Mouse (Mus musculus) WW6 (cell line): ENCODE results near the gene Lgals9.

Source experiments
- DNase-seq: peaks from one replicate; pipeline ENCODE4 v3.0.0-alpha.2; 2013; ENCODE audit warnings: low read depth, low spot score

The Lgals9 gene

GRCm38 (mm10) chr11:78984483-78985177 lies at the start of gene Lgals9:
Gene Lgals9 (minus strand): TSS chr11:78984946.
- no peak for DNase-seq

- no peak for DNase-seq
Measured at GRCm38 (mm10) chr11:79033636-79034035, 48.9 kb upstream of the Lgals9 start.

GRCm38 (mm10) chr11:79033021-79033420 lies 48.3 kb upstream of the Lgals9 start:
- no peak for DNase-seq

- no peak for DNase-seq
Measured at GRCm38 (mm10) chr11:79031452-79031746, 46.7 kb upstream of the Lgals9 start.

GRCm38 (mm10) chr11:79030570-79031451 lies 46.1 kb upstream of the Lgals9 start:
- no peak for DNase-seq

GRCm38 (mm10) chr11:79023751-79024150 lies 39.0 kb upstream of the Lgals9 start:
- DNase-seq = no peak

GRCm38 (mm10) chr11:79023342-79023741 lies 38.6 kb upstream of the Lgals9 start:
- no peak for DNase-seq

- no peak for DNase-seq
Measured at GRCm38 (mm10) chr11:79022836-79023235, 38.1 kb upstream of the Lgals9 start.

GRCm38 (mm10) chr11:79020535-79021045 lies 35.8 kb upstream of the Lgals9 start:
- DNase-seq = no peak

- DNase-seq = no peak
Measured at GRCm38 (mm10) chr11:79019839-79020534, 35.2 kb upstream of the Lgals9 start.

GRCm38 (mm10) chr11:79018954-79019704 lies 34.4 kb upstream of the Lgals9 start:
- DNase-seq = no peak

- DNase-seq = no peak
Measured at GRCm38 (mm10) chr11:79017161-79017606, 32.4 kb upstream of the Lgals9 start.

- no peak for DNase-seq
Measured at GRCm38 (mm10) chr11:79016236-79016635, 31.5 kb upstream of the Lgals9 start.

- no peak for DNase-seq
Measured at GRCm38 (mm10) chr11:79015660-79016215, 31.0 kb upstream of the Lgals9 start.

GRCm38 (mm10) chr11:79014602-79015325 lies 30.0 kb upstream of the Lgals9 start:
- no peak for DNase-seq

GRCm38 (mm10) chr11:79013806-79014205 lies 29.1 kb upstream of the Lgals9 start:
- no peak for DNase-seq

GRCm38 (mm10) chr11:79013056-79013455 lies 28.3 kb upstream of the Lgals9 start:
- DNase-seq = no peak

- no peak for DNase-seq
Measured at GRCm38 (mm10) chr11:79012529-79012928, 27.8 kb upstream of the Lgals9 start.

- no peak for DNase-seq
Measured at GRCm38 (mm10) chr11:79008891-79009290, 24.1 kb upstream of the Lgals9 start.

- no peak for DNase-seq
Measured at GRCm38 (mm10) chr11:79008007-79008775, 23.4 kb upstream of the Lgals9 start.
